31 mouse cellular contexts compared by ENCODE assay signal in the genomic region with DNA sequence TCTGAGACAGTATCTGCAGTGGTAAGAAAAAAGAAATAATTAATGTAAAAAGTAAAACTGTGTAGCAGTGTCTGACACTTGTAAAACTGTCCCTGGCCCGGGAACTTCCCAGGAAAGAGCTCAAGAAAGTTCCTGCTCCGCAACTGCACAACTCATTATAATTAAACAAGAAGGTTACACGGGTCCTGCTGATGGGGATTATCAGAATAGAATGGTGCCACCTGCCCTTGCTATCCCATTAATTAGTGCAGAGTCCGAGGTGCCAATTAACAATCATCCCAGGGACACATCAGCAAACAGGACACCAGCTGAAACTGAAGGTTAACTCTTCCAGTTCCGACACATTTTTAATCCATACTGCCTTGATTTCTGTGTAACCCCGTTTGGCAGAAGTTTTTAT.
DNase-seq lines count a peak whose midpoint lies in the region; ATAC-seq lines count a peak whose summit lies in the region.
"Had no signal": no experiment of that assay in that cellular context is flagged by ENCODE, and none has a peak within 500 bp of the region (broad histone marks: within the 10 kb centered on the region; RNA-seq: fewer than 3 reads in every experiment).

No protein-coding gene starts in this region.

- H3K4me1 ChIP-seq in midbrain, embryonic 11.5 days (ENCODE audit: control insufficient read depth, insufficient read depth, low read length), result no peaks in the 10 kb centered on the region
- H3K4me1 ChIP-seq in midbrain, embryonic 15.5 days, result no peaks in the 10 kb centered on the region
- H3K4me1 ChIP-seq in forebrain, embryonic 12.5 days, result peaks cover 18% of the 10 kb centered on the region
- H3K4me1 ChIP-seq in midbrain, embryonic 13.5 days (replicated peaks), result peaks cover 16% of the 10 kb centered on the region
- H3K4me1 ChIP-seq: hindbrain, embryonic 15.5 days had no signal

- H3K9me3 ChIP-seq in midbrain, embryonic 11.5 days (ENCODE audit: control insufficient read depth, low read length), result no peaks in the 10 kb centered on the region
- no peaks in the 10 kb centered on the region for H3K9me3 ChIP-seq in midbrain, embryonic 15.5 days
- H3K9me3 ChIP-seq in forebrain, embryonic 12.5 days, result no peaks in the 10 kb centered on the region
- H3K9me3 ChIP-seq in midbrain, embryonic 13.5 days, result no peaks in the 10 kb centered on the region
- H3K9me3 ChIP-seq: embryonic facial prominence, embryonic 13.5 days; hindbrain, embryonic 15.5 days; neural tube, embryonic 13.5 days had no signal

- H3K9ac ChIP-seq in midbrain, embryonic 11.5 days (ENCODE audit: low read length), result no peak overlapping the region
- no peak overlapping the region for H3K9ac ChIP-seq in midbrain, embryonic 15.5 days
- H3K9ac ChIP-seq in forebrain, embryonic 12.5 days, result no peak overlapping the region
- no peak overlapping the region for H3K9ac ChIP-seq in midbrain, embryonic 13.5 days (replicated peaks)
- H3K9ac ChIP-seq: embryonic facial prominence, embryonic 13.5 days; hindbrain, embryonic 15.5 days; liver, embryonic 14.5 days; lung, embryonic 14.5 days; neural tube, embryonic 13.5 days had no signal

- no peak overlapping the region for H3K4me2 ChIP-seq in midbrain, embryonic 11.5 days
- no peak overlapping the region for H3K4me2 ChIP-seq in midbrain, embryonic 15.5 days
- H3K4me2 ChIP-seq in forebrain, embryonic 12.5 days, result peak overlapping the region; percentile 3
- no peak overlapping the region for H3K4me2 ChIP-seq in midbrain, embryonic 13.5 days (replicated peaks)
- H3K4me2 ChIP-seq: embryonic facial prominence, embryonic 13.5 days; heart, embryonic 11.5 days; hindbrain, embryonic 15.5 days; lung, embryonic 14.5 days; neural tube, embryonic 13.5 days had no signal

- H3K27ac ChIP-seq in midbrain, embryonic 11.5 days (ENCODE audit: low read depth, low read length), result no peak overlapping the region
- H3K27ac ChIP-seq in midbrain, embryonic 15.5 days, result no peak overlapping the region
- H3K27ac ChIP-seq in forebrain, embryonic 12.5 days, result peak overlapping the region; percentile 51
- no peak overlapping the region for H3K27ac ChIP-seq in midbrain, embryonic 13.5 days
- H3K27ac ChIP-seq: embryonic facial prominence, embryonic 13.5 days; hindbrain, embryonic 15.5 days; liver, embryonic 14.5 days; neural tube, embryonic 13.5 days had no signal

- ATAC-seq in midbrain, embryonic 11.5 days (ENCODE audit: low FRiP score), result peak; percentile 55
- no peak for ATAC-seq in midbrain, embryonic 15.5 days (replicated peaks)
- peak; percentile 88 for ATAC-seq in forebrain, embryonic 12.5 days (ENCODE audit: low FRiP score)
- peak; percentile 80; the same call in 1 of the 2 replicates for ATAC-seq in midbrain, embryonic 13.5 days
- ATAC-seq: CD4-positive, CD25-positive, alpha-beta regulatory T cell, adult 4 months; inflammation-experienced regulatory T-cells, adult 6 months had no signal

- peak; percentile 79 for DNase-seq in midbrain, embryonic 11.5 days (ENCODE audit: low spot score, missing footprints)
- peak; percentile 96 for DNase-seq in retina, postnatal 1 day
- no peak for DNase-seq in right cerebral cortex, postnatal 25 days
- no peak for DNase-seq in right cerebral cortex, postnatal 14 days
- DNase-seq: adrenal gland, postnatal 36 days; cerebellum, adult 8-10 months; cerebellum, postnatal 25 days; embryo, embryonic 11 days; gastrocnemius, postnatal 36 days; heart, adult 18-20 months; heart, postnatal 4 days; kidney, adult 11 months; kidney, postnatal 14 days; layer of hippocampus, adult 9-11 months; liver; lung, embryonic 14.5 days; lung, postnatal 14 days; spleen, adult 18-20 months; thymus, adult 2 months; thymus, postnatal 36 days had no signal

- 32% methylated on average over 6 of the region's 6 CpGs for WGBS in midbrain, embryonic 11.5 days
- WGBS in midbrain, embryonic 15.5 days, result 23% methylated on average over 6 of the region's 6 CpGs
- 9% methylated on average over 6 of the region's 6 CpGs for WGBS in forebrain, embryonic 12.5 days
- WGBS in midbrain, embryonic 13.5 days, result 25% methylated on average over 6 of the region's 6 CpGs

- no peaks in the 10 kb centered on the region for H3K36me3 ChIP-seq in midbrain, embryonic 11.5 days (ENCODE audit: control insufficient read depth, insufficient read depth, low read length)
- H3K36me3 ChIP-seq in midbrain, embryonic 15.5 days (replicated peaks), result no peaks in the 10 kb centered on the region
- H3K36me3 ChIP-seq in forebrain, embryonic 12.5 days (replicated peaks), result no peaks in the 10 kb centered on the region
- no peaks in the 10 kb centered on the region for H3K36me3 ChIP-seq in midbrain, embryonic 13.5 days
- H3K36me3 ChIP-seq: embryonic facial prominence, embryonic 13.5 days; hindbrain, embryonic 15.5 days; neural tube, embryonic 13.5 days had no signal

- no peaks in the 10 kb centered on the region for H3K27me3 ChIP-seq in midbrain, embryonic 11.5 days (ENCODE audit: control insufficient read depth, insufficient read depth, low read length)
- H3K27me3 ChIP-seq in midbrain, embryonic 15.5 days (replicated peaks), result no peaks in the 10 kb centered on the region
- no peaks in the 10 kb centered on the region for H3K27me3 ChIP-seq in forebrain, embryonic 12.5 days
- no peaks in the 10 kb centered on the region for H3K27me3 ChIP-seq in midbrain, embryonic 13.5 days
- H3K27me3 ChIP-seq: embryonic facial prominence, embryonic 13.5 days; hindbrain, embryonic 15.5 days; neural tube, embryonic 13.5 days had no signal

- H3K4me3 ChIP-seq in midbrain, embryonic 11.5 days (ENCODE audit: low read depth, low read length), result no peak overlapping the region
- no peak overlapping the region for H3K4me3 ChIP-seq in midbrain, embryonic 15.5 days
- H3K4me3 ChIP-seq in forebrain, embryonic 12.5 days (replicated peaks), result no peak overlapping the region
- no peak overlapping the region for H3K4me3 ChIP-seq in midbrain, embryonic 13.5 days (replicated peaks)
- H3K4me3 ChIP-seq: embryonic facial prominence, embryonic 13.5 days; erythroblast, embryonic 14.5 days; hindbrain, embryonic 15.5 days; neural tube, embryonic 13.5 days had no signal

Comparison
In these comparisons a context has a peak if more than half of its experiments do, and no peak if none do; other contexts are left out.
1. DNase-seq: peak in midbrain, embryonic 11.5 days (single experiment) and retina, postnatal 1 day (single experiment); none in right cerebral cortex, postnatal 25 days (single experiment) and right cerebral cortex, postnatal 14 days (single experiment).